Mouse (Mus musculus) heart, postnatal 10 days (tissue): ENCODE results near the gene Slc1a2. TPM values are rescaled to one million over a fixed set of nuclear protein-coding genes. Genes with fewer than 3 reads are reported as not detected.

ENCODE experiments used
- DNase-seq, 2 experiments: peaks; one replicate each; pipeline ENCODE4 v3.0.0; 2021
- intact Hi-C: fragments of 180-260 bp; cut with DNase I; formaldehyde crosslinking; loops from one replicate; pipeline ENCODE4 v1.15.1; 2025
- total RNA-seq, 2 experiments: library from RNA; stranded (reverse); gene quantifications; 2 replicates each; pipeline ENCODE4 v1.2.3; 2021

Slc1a2 gene
- total RNA-seq, 2 experiments from 2014 or later = 0.20 to 0.26 TPM

DNA sequence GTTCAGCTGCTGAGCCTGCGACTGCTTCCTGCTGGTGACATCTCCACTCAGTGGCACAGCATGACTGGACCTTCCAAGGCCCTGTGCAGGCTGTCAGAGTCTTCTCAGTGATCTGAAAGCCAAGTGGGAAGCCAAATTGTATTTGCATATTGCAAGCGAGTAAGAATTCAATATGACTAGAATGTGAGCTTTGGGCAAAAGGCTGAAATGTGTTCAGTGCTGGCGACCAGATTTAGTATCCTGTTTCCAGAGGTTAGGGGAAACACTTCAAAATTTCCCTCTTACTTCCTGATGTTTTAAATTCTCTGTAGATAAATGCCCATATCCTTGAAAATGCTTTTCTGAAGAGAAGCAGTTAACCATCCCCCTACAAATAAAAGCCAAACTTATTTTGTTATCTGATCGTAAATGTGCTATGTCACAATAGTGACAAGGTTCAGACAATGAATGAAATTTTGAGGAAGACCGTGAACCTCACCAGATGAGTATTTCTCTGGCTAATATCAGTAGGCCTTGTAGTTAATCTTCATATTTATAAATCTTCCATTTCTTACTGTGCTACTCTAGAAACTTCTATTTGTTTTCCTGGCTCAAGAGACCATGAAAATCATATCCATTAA lies 98.9 kb downstream of the Slc1a2 start:
- no peak for DNase-seq
- intact Hi-C loops = no loop called here

DNA sequence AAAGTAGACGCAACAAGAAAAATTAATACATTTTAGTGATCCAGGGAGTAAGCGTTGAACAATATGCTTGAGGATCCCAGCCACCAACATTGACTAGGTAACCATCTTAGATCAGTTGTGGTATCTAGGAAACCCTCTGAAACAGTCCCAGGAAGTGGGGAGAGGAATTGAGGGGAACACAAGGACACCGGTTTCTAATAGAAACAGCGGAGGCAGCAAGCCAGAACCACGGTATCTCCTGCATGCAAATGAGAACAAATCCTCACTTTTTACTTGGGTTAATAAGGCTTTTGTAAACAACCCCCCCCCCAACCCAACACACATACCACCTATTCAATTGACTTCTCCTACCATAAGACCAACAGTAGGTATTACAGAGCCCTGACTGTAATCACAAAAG lies 101.0 kb downstream of the Slc1a2 start:
- no peak for DNase-seq
- intact Hi-C loops = no loop called here

DNA sequence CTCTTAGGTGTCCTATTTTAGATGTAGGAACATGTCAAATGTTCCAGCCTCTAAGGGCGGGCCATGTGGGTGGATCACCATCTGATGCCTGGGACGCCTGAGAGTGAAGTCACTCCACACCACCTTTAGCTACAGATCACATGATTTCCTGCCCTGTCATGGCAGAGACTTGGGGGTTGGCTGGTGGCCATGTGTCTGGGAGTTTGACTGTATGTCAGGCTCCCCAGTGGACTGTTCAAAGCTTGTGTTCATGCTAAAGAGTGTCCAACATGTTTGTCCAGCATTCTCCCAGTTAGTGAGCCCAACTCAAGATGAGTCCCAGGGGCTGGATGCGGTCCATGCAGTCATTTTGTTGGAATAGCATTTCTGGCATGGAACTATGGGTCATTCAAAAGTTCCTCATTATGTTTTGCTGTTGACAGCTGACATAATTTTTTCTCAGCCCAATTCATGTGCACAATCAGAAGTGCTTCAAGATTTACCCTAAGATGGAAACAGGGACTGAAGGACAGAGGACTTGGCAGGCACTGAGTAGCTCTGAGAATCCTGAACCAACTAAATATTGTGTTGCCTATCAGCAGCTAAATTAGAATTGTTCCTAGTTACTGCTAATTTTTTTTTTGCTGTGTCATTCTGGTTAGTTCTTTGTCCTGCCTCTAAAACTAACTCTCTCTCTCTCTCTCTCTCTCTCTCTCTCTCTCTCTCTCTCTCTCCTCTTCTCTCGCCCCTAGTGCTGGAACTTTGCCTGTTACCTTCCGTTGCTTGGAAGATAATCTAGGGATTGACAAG lies 102.0 kb downstream of the Slc1a2 start:
- intact Hi-C loops = no loop called here
- peak; percentile 31 to 46 for DNase-seq

DNA sequence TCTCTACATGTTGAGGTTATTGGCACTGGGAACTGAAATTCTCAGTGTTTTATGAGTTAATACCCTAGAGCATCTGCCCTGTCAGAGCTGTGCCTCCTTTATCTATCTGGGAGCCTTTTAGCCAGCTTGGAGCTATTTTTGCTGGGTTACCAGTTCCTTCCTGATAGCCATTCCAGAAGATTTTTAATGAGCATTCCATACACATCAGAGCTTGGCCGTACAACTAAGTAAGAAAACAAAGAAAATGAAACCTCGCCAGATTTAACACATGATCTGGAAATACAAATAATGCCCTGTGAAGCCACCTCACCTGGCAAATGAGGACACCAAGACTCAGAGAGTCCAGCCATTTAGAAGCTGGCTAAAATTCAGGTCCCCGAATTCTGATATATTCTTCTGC lies 104.7 kb downstream of the Slc1a2 start:
- intact Hi-C loops = no loop called here
- DNase-seq = no peak

DNA sequence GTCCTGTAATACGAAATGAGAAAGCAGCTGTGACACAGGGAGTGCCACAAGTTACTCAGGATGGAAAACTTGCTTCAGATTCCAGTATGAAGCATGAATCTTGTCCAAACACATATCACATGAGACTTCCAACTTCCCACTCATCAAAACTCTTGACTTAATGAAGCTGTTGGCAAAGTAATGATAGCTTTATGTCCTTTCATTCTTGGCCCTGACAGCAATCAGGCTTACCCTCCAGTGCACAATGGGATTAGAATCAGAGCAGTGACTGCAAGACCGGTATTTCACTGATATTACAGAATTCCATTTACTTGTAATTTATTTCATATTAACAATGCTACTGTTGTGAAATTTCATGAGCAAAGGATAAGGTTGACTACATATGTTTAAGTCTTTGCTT lies 105.5 kb downstream of the Slc1a2 start:
- intact Hi-C loops = no loop called here
- no peak for DNase-seq

DNA sequence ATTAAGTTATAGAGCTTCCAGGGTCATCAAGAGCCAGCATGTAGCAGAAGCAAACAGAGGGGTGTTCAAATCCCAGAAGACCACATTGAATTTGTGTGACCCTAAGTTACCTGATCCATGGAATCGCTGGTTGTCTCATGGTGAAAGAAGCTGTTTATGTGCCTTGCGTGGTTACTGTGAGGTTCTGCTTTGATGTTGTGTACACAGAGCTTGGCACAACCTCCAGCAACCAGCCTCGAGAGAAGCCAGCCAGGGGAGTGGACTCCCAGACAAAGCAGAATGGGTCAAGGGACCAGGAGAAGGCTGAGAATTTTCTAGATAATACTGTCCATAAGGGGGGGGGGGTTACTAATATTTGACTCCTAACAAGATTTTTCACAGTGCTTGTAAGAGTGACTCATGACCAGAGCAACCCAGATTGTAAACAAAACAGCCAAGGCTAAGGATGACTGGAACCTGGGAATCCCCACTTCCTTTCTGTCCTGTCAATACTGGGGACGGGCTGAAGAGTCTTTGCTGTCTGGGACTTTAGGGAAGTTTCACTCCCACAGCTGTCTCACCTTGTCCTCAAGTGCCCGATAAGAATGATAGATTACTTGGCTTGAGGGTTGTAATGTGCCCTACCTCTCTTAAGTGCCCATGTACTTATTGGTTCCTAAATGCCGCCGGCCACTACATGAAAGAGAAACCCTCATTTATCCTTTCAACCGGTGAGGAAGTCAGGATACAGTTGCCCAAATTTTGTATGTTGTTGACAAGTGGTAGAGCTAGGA lies 106.3 kb downstream of the Slc1a2 start:
- DNase-seq = peak in 1 of 2 experiments; percentile 11
- intact Hi-C loops = no loop called here

DNA sequence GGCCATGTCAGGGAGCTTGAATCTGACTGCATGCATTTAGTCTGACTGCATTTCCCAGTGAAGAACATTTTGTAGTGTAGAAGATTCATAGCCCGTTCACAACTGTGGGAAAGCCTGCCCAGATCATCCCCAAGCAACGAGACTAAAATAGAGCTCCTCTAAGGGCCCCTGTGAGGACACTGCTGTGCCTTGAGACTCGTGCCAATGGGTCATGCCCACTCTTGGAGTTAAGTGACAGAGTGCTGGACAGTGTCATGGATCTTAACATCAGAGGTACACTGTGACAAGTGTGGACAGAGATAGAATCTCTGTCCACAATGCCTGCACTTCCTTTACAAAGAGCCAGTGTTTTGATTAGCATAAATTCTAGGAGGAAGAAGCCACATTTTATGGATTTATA lies 109.8 kb downstream of the Slc1a2 start:
- intact Hi-C loops = no loop called here

DNA sequence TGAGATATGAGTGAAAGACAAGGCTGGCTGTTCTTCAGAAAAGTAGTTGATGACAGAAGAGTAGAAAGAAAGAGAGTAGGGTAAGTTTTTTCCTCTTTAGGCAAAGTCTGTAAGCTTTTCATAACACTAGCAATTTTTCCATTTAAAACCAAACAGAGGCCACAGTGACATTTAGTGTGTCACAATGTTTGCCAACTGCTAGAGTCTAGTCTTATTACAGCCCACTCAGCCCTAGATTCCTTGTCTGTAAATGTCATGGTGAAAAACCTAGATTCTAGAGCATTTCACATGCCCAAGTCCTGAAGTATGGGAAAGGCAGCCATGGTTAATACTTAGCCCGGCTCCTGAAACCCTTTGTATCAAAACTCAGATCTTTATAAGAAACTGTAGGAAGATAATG lies 112.8 kb downstream of the Slc1a2 start:
- intact Hi-C loops = no loop called here
- DNase-seq = no peak

More for the DNA sequence above, 109.8 kb downstream of the Slc1a2 start:
- no peak for DNase-seq

DNA sequence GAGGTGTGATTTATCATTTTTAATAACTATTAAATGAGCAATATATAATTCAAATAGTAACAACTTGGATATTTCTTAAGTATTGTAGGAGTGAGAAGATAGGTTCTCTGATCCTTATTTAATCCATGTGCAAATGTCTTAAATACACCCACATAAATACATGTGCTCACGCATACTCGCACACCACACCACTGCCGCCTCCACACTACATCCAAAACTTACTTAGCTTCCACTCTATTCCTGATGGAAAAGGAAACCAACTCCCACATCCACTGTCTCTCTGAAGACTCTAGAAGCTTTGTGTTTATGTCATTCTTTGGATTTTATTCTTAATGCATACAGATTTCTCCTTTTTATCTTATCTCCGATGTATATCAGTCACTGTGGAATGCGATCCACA lies 113.8 kb downstream of the Slc1a2 start:
- intact Hi-C loops = no loop called here
- DNase-seq = no peak

DNA sequence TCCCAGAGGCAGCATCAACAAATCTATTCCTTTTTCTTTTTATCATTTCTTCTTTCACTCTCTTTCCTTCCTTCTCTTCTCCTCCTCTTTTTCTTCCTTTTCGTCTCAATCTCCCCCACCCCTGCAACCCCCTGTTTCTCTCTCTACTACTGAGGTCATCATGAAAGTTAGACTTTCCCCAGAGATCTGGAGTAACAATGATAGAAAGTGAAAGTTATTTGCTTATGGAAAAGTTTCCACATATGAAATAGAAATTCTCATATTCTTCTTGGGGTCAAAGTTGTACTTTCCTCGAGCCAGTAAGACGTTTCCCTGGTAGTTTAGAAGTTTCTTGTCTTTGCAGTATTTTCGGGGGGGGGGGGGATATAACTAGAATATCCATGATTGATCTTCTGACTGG lies 116.2 kb downstream of the Slc1a2 start:
- intact Hi-C loops = no loop called here
- no peak for DNase-seq

DNA sequence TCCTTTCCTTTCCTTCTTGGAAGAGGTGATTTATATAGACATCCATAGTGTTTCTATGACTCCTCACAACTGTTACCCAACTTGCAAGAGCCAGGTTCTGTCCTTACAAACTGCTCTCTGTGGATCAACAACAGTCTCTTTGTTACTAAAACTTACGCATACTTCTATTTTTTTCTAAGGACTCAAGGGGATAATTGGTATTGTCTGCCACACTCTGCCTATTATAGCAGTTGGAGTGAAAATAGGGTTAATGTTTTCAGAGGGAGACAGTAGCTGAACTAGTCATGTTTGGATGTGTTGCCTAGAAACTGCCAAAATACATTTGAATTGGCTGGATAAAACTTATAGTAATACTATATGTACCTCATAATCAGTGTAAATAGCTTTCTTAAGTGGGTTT lies 117.1 kb downstream of the Slc1a2 start:
- no peak for DNase-seq
- intact Hi-C loops = no loop called here

DNA sequence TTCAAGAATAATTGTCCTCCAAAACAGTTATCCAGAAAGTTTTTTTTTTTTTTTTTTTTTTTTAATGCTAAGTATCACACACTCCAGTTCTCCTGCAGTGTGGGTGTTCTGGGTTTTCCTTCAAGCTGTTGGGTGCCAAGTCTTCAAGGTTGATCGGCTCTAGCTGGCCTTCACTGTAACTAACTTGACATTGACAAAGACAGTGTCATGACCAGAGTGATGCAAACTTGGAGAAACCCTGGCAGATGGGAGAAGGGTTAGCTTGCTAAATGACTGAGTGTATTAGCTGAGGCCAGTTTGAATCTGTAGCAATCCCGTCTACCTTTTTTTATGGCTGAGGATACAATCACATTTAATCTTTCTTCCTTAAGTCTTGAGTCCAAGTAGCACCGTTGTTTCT lies 119.7 kb downstream of the Slc1a2 start:
- intact Hi-C loops = no loop called here
- DNase-seq = no peak

DNA sequence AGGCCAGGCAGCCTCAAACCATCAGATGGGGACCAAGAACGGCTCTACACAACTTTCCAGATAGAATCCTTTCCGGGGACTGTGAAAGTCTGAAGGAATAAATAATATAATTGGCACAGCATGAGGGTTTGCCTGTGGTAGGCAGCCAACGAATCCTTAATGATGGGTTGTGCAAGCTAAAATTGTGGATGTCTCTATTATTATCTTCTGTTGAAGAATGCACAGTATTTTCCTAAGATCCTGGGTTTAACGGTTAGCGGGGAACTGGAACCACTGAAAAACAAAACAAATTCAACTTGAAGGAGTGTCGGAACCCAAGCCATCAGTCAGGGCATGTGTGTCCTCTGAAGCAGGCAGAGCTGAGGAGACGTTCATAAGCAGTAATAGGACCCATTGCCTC lies 124.3 kb downstream of the Slc1a2 start:
- intact Hi-C loops = no loop called here

DNA sequence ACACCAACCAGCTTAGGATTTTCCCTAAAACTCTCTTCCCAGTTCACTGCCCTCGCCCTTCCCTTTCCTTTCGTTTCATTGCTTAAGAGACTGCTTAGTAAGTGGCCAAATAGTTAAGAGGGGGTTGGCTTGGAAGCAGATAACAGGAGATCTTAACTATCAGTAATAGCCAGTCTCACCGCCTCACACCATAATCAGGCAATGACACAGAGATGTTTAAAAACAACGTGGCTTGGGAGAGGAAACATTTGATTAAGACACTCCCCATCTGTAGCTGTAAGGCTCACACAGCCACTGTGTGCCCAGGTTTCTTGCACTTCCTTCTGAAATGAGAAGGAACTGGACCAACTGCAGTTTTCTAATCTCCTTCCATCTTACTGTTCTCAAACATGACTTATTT lies 127.2 kb downstream of the Slc1a2 start:
- intact Hi-C loops = no loop called here
- no peak for DNase-seq

More for the DNA sequence above, 124.3 kb downstream of the Slc1a2 start:
- DNase-seq = no peak

DNA sequence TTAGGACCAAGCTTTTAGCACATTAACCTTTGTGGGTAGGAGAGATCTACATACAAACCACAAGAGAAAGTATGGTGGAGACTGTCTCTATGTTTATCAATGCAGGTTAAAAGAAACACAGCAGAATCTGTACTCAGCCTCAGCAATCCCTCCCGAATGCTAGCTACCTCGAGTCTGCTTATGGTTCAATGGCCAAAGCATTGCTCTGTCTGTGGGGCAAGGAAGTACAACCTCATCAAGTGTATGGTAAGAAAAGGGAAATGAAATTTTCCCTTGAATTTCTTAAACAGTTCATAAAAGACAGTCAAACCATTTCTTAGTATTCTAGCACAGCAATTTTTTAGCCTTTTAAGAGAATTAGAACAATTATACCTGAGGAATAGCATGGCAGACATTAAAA lies 133.2 kb downstream of the Slc1a2 start:
- no peak for DNase-seq
- intact Hi-C loops = no loop called here

DNA sequence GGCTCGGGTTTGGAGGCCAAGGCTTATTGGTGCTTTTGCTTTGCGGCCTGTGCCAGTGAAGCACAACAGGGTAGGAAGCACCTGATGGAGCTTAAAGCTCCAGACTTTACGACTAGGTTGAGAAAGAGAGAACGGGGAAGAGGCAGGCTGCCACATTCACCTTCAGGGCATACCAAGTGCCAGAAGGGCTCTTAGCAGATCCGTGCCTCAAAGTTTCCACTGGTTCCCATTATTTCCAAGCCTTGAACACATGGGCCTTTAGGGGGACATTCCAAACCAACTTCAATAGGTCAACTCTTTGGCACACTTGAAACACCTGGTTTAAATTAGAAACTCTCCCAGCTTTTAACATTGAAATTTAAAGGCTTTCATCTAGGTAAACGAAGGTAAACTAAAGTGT lies 134.3 kb downstream of the Slc1a2 start:
- DNase-seq = no peak
- intact Hi-C loops = no loop called here

DNA sequence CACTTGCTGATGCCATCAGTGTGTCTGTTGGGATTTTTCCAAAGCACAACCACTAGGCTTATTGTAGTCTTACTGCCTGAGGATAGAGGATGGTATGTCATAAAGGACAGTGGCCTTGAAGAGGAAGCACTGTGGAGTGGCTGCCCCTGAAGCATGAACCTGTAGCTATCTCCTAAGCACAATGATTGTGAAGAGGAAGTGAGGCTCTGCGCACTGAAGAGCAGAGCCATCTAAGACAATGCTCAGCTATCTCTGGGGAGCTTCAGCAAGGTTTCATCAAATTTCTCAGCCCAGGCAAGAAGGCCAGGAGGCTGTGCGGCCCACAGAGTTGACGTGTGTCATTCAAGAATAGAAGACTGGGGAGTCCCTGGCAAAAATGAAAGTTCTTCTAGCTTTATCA lies 136.6 kb downstream of the Slc1a2 start:
- no peak for DNase-seq
- intact Hi-C loops = no loop called here

DNA sequence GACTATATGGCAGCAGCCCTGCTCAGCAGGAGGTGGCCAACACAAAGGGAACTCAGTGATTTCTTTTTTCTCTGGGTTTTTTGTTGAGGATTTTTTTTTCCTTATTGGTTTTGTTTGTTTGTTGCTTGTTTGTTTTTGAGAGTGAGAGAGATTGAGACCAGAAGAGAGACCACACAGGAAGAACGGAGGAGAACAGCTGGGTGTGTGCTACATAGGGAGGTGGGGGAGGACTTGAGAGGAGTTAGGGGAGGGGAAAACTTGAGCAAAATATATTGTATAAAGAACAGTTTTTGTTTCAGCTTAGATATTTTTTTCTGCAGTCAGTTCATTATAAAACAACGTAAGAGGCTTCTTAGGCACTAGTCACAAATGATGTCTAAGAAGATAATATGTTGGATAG lies 139.7 kb downstream of the Slc1a2 start:
- no peak for DNase-seq
- intact Hi-C loops = no loop called here

DNA sequence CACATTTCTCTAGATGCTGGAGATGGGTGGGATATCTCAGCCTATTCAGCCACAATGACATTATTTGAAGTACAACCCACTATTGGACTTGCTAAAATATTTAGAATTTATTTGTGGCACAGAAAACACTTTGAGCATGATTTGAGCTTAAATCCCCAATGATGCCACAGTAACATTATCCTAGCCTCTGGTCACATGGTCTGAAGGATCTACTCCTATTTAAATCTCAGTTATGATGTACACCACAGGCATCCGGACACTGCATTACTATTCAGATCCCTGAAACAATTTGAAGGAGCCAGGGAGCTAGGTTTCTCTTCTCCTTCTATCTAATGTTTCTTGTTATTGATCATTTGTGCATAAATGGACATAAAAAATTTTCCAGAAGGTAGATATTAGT lies 143.4 kb downstream of the Slc1a2 start:
- DNase-seq = no peak
- intact Hi-C loops = loop anchor here (5.0 kb wide), 2 partner anchors 120 to 260 kb away; no protein-coding TSS in a partner anchor

DNA sequence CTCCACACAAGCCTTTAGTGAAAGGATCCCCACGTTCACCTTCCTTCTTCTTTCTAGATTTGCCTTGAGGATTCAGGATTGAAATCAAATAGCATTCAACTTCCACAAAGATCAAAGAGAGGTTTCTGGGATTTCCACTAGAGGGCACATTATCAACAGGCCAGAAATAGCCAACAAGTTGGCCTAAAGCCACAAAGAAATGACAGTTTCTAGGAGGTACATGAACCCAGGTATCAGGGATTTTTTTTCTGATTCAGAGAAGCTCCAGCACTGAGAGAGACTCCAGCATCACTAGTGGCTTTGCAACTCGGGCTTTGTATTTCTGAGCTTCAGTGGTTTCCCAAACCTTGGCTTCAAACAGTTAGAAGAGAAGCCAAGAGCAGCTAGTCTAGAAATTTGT lies 145.7 kb downstream of the Slc1a2 start:
- intact Hi-C loops = loop anchor here (1.0 to 5.0 kb wide), 4 partner anchors 59 to 258 kb away; no protein-coding TSS in a partner anchor
- DNase-seq = peak; percentile 41 to 57

DNA sequence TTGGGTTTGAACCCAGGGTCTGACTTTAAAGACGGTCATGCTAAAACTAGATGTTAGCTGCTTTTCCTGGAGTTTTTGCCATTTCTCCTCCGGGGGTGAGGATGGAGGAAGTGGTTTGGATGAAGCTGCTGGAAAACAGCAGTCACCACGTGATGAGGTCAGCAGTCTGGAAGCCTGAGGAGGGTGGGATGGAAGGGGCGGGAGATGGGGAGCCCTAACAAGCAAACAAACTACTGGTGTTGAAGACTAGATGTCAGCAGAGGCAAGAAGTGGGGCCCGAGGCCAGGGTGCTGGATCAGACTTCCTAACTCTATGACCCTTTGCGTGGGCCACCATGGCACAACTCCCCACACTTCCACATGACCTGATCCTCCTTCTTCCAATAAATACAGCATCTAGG lies 146.8 kb downstream of the Slc1a2 start:
- DNase-seq = peak in 1 of 2 experiments; percentile 12
- intact Hi-C loops = loop anchor here (2.0 kb wide), 1 partner anchor 60 kb away; no protein-coding TSS in a partner anchor
